Mouse (Mus musculus) stomach, embryonic 15.5 days (tissue): ENCODE measurements around the gene Gbgt1. TPM values are rescaled to one million over a fixed set of nuclear protein-coding genes. Genes with fewer than 3 reads are reported as not detected.
"Not testable (repeated sequence)": the region's sequence is repeated elsewhere in the genome, so short reads cannot be mapped to it uniquely, and the experiment has no call there.

ENCODE experiments used
- ATAC-seq: fragments of 200-750 bp; cut with Nextera tagmentation; 2 replicates; pipeline ENCODE4 v1.8.0; 2017; ENCODE audit warnings: low read depth, moderate number of reproducible peaks, moderate TSS enrichment; ENCODE audit not compliant: insufficient read depth, low FRiP score
- H3K27ac ChIP-seq: fragments of 300-500 bp; sonication (generic); 2 replicates; pipeline ENCODE4 v1.5.1; 2015; ENCODE audit warnings: mild to moderate bottlenecking, inconsistent platforms
- H3K27me3 ChIP-seq: fragments of 300-500 bp; sonication (generic); replicated peaks from 2 replicates; pipeline ENCODE4 v1.6.1; 2015; ENCODE audit warnings: inconsistent platforms
- H3K36me3 ChIP-seq: fragments of 300-500 bp; sonication (generic); 2 replicates; pipeline ENCODE4 v1.6.1; 2015; ENCODE audit warnings: inconsistent platforms
- H3K4me1 ChIP-seq: fragments of 300-500 bp; sonication (generic); 2 replicates; pipeline ENCODE4 v1.6.1; 2015; ENCODE audit warnings: inconsistent platforms
- H3K4me2 ChIP-seq: fragments of 300-500 bp; sonication (generic); 2 replicates; pipeline ENCODE4 v1.6.1; 2015; ENCODE audit warnings: mild to moderate bottlenecking, inconsistent platforms
- H3K4me3 ChIP-seq: fragments of 300-500 bp; sonication (generic); replicated peaks from 2 replicates; pipeline ENCODE4 v1.5.1; 2015; ENCODE audit warnings: inconsistent platforms
- H3K9ac ChIP-seq: fragments of 300-500 bp; sonication (generic); 2 replicates; pipeline ENCODE4 v1.6.1; 2015; ENCODE audit warnings: inconsistent platforms
- H3K9me3 ChIP-seq: fragments of 300-500 bp; sonication (generic); 2 replicates; pipeline ENCODE4 v1.6.1; 2016; ENCODE audit warnings: inconsistent platforms
- WGBS: fragments of 180-500 bp; shearing (Covaris S2); methylation state at CpG from one replicate; pipeline ENCODE4 v1.1.7; 2015; 5-methylcytosine and 5-hydroxymethylcytosine counted together
- polyA plus RNA-seq: library from polyadenylated mRNA; unstranded; fragments of >200 nt; fragmentation: Nextera tagmentation; extraction: Ambion mirVana; gene quantifications from 2 replicates; pipeline ENCODE4 v1.2.1, GENCODE M21; 2015

Gene Gbgt1
- polyA plus RNA-seq, 1 experiment from 2014 or later, result 3.2 TPM

DNA sequence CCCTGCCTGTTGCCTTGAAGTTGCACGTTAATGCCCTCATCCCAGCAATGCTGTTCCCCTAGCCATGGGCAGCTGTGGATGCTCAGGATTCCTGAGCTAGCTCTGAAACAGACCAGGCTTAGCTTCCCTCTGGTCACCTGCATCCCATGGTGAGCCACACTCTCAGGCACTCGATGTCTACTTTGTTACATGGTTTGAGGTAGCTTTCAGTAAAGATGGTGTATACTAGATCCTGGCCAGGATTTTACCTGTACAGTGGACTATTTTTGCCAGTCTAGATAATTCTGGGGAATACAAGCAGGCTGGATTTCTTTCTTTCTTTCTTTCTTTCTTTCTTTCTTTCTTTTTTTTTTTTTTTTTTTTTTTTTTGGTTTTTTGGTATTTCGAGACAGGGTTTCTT is 9.1 kb downstream of the Gbgt1 start, which contains the start of gene Gm10134:
Gene Gm10134 (plus strand): TSS at position 301 of the 400 bp plus-strand sequence.
- WGBS, result 71% methylated on average over 3 of the region's 3 CpGs

DNA sequence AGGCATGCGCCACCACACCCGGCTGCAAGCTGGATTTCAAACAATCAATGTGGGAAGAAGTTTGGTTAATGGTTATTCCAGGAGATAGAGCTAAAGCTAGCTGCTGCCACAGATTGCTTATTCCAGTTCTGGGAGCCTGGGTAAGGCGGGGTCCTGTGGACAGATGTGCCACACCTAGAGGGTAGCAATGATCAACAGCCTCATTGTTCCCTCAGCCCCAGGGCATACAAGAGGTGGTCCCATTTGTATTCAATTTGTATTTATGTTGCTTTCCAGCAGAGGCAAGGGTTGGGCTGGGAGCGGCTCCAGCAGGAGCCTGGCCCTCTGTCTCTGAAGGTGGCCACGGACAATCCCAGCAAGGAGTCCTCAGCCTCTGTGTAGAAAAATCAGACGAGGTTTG is 9.6 kb downstream of the Gbgt1 start:
- no peaks in the 10 kb centered on the region for H3K9me3 ChIP-seq
- ATAC-seq, result no peak
- no peak overlapping the region for H3K4me3 ChIP-seq
- no peak overlapping the region for H3K9ac ChIP-seq
- H3K27me3 ChIP-seq, result no peaks in the 10 kb centered on the region
- H3K27ac ChIP-seq, result no peak overlapping the region
- no peak overlapping the region for H3K4me2 ChIP-seq
- no peaks in the 10 kb centered on the region for H3K4me1 ChIP-seq
- H3K36me3 ChIP-seq, result no peaks in the 10 kb centered on the region
- WGBS, result 77% methylated on average over 6 of the region's 6 CpGs

More for the DNA sequence above, 9.1 kb downstream of the Gbgt1 start, which contains the start of gene Gm10134:
- H3K36me3 ChIP-seq, result no peaks in the 10 kb centered on the region
- no peak within 1 kb of the TSS for H3K9ac ChIP-seq
- no peaks in the 10 kb centered on the region for H3K27me3 ChIP-seq
- no peak within 1 kb of the TSS for H3K4me3 ChIP-seq
- no peaks in the 10 kb centered on the region for H3K4me1 ChIP-seq
- H3K4me2 ChIP-seq, result no peak within 1 kb of the TSS
- no peak within 1 kb of the TSS for H3K27ac ChIP-seq
- no peak for ATAC-seq
- no peaks in the 10 kb centered on the region for H3K9me3 ChIP-seq

DNA sequence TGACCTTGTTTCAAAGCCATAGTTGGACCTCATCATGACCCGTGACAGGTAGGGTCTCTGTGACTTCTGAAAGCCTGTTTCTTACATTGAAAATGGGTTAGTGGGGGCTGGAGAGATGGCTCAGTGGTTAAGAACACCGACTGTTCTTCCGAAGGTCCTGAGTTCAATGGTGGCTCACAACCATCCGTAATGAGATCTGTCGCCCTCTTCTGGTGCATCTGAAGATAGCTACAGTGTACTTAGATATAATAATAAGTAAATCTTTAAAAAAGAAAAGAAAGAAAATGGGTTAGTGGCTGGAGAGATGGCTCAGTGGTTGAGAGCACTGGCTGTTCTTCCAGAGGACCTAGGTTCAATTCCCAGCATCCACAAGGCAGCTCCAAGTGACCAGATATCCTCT is 14.9 kb downstream of the Gbgt1 start:
- not testable (repeated sequence) for H3K27ac ChIP-seq, H3K36me3 ChIP-seq, H3K9ac ChIP-seq, H3K9me3 ChIP-seq, ATAC-seq, H3K27me3 ChIP-seq, H3K4me2 ChIP-seq, H3K4me3 ChIP-seq
- peaks cover 22% of the 10 kb centered on the region for H3K4me1 ChIP-seq
- 50% methylated on average over 5 of the region's 5 CpGs for WGBS

DNA sequence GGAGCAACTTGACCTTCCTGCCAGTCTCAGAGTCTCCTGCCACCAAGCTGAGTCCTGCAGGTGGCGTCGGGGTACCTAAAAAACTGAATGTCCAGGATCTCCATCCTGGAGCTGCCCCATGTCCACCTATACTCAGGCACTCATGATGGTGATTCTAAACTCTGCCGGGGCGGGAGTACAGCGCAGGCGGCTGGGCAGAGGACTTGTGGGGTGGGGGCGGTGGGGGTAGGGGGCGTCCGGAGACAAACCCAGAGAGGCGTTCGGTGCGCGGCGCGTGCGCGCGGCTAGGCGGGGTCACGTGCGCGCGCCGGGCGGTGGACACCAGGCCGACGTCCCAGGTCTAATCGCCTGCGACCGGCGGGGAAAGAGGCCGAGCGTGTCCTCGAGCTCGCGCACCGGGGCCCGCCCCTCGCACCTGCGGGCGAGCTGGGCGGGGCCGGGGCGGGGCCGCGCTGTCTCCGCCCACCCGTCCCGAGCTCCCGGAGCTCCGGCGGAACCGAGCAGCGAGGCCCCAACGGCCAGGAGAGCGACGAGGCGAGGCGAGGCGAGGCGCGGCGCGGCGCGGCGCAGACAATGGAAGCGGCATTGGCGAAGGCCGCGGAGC is 16.2 kb downstream of the Gbgt1 start, which contains the start of gene Ralgds:
Gene Ralgds (plus strand): TSS at position 328 of the 604 bp plus-strand sequence.
- Histone ChIP-seq H3K27me3 (no peaks in the 10 kb centered on the region), H3K4me3 (peak within 1 kb of the TSS; percentile 70), H3K27ac (peak within 1 kb of the TSS; percentile 80), H3K9ac (peak within 1 kb of the TSS; percentile 80), H3K9me3 (no peaks in the 10 kb centered on the region), H3K4me1 (peaks cover 30% of the 10 kb centered on the region), H3K36me3 (no peaks in the 10 kb centered on the region), H3K4me2 (peak within 1 kb of the TSS; percentile 97)
- WGBS, result under 1% methylated on average over 38 of the region's 71 CpGs
- peak; percentile 67 for ATAC-seq

DNA sequence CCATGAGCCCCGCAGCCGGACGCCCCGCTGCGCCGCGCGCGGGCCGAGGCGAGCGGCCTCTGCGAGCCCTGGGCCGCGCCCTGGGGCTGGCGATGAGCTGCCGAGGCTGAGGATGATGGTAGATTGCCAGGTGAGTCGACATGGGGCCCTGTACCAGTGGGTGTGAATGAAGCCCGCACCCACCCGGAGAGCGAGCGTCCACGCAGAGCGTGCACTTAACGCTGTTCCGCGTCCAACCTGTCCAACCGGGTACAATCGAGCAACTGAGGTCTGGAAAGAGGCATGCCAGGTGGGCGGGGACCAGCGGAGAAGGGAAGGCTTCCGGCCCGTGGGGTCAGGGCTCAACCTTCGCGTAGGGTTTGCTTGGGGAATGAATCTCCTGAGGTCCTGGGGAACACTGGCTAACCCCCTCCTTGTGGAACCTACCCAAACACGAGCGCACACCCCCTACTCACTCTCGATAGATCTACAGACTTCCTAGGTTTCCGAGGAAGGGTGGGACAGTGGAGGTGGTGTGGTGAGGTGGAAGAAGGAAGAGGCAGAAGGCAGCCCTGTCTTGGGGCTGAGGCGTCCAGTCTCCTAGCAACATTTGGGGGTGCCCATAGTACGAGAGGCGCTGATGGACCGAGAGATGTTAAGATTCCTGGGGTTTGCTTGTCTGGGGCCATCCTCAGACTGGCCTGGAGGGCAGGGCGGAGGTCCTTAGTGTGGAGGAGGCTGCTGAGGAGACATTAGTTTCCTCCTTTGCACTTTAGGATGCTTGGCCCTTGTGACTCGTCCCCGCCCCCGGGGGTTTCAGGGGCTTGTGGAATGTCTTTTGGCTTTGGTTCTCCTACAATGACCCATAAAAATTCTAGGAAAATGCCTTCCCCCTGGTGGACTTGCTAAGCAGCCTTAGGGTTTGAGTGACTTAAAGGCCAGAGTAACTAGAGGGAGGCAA is 17.0 kb downstream of the Gbgt1 start:
- H3K4me3 ChIP-seq, result peak overlapping the region; percentile 70
- WGBS, result 6% methylated on average over 47 of the region's 47 CpGs
- no peaks in the 10 kb centered on the region for H3K9me3 ChIP-seq
- ATAC-seq, result peak; percentile 11; the same call in 1 of the 2 replicates
- peak overlapping the region; percentile 80 for H3K27ac ChIP-seq
- peaks cover 33% of the 10 kb centered on the region for H3K4me1 ChIP-seq
- H3K4me2 ChIP-seq, result peak overlapping the region; percentile 97
- no peaks in the 10 kb centered on the region for H3K36me3 ChIP-seq
- peak overlapping the region; percentile 80 for H3K9ac ChIP-seq
- no peaks in the 10 kb centered on the region for H3K27me3 ChIP-seq

DNA sequence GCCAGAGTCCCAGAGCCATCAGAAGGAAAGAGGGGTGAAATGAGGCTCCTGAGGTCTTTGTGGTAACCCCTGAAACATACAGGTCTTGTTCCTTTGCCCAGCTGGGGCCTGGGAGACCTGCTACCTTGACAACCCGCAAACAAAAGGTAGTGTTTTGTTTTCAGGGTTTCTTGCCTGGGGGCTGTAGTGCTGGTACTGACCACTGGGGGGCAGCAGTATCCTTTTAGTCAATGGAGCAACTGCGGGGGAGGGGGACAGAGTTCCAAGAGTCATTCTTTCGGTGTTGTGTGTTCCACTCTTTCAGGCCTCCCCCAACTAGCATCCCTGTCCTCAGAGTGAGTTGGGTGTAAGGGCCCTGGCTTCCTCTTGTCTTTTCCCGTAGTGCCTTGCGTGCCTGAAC is 17.8 kb downstream of the Gbgt1 start:
- H3K9ac ChIP-seq, result no peak overlapping the region
- no peak overlapping the region for H3K27ac ChIP-seq
- peaks cover 36% of the 10 kb centered on the region for H3K4me1 ChIP-seq
- no peaks in the 10 kb centered on the region for H3K9me3 ChIP-seq
- no peak for ATAC-seq
- no peaks in the 10 kb centered on the region for H3K27me3 ChIP-seq
- peak overlapping the region; percentile 70 for H3K4me3 ChIP-seq
- H3K4me2 ChIP-seq, result peak overlapping the region; percentile 97
- H3K36me3 ChIP-seq, result no peaks in the 10 kb centered on the region
- WGBS, result 19% methylated on average over 5 of the region's 5 CpGs

DNA sequence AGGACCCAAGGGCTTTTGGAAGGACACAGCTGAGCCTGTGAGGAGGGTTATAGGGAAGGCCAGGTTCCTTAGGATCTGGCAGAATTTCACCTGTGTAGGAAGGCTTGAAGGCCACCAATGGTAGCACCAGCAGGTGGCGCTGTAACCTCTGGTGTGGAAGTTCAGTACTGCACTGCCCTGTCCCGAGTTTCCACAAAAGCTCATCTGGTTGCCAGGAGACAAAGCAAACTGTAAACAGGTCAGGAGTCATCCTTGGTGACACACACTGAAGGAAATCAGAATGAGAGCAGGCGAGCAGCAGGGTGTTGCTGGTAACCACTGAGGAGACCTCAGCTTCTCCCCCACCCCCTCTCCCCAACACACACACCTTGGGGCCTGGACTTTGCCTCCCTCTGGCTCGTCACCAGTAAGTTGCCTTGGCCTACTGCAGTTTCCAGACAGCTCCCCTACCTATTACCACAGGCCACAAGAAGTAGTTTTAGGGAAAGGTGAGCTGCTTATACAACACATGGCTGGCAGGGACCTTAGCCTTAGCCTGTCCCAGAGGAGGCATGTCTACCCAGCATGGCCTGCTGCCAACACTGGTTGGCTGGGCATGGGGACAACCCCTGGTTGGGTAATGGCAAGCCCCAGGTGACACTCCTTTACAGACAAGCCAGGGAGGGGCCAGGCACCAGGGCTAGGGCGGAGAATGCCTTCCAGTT is 20.7 kb downstream of the Gbgt1 start:
- H3K27me3 ChIP-seq, result no peaks in the 10 kb centered on the region
- ATAC-seq, result peak; percentile 28
- no peak overlapping the region for H3K4me2 ChIP-seq
- H3K4me1 ChIP-seq, result peaks cover 37% of the 10 kb centered on the region
- H3K27ac ChIP-seq, result peak overlapping the region; percentile 67
- WGBS, result 43% methylated on average over 5 of the region's 5 CpGs
- no peak overlapping the region for H3K4me3 ChIP-seq
- no peaks in the 10 kb centered on the region for H3K36me3 ChIP-seq
- no peak overlapping the region for H3K9ac ChIP-seq
- H3K9me3 ChIP-seq, result no peaks in the 10 kb centered on the region

DNA sequence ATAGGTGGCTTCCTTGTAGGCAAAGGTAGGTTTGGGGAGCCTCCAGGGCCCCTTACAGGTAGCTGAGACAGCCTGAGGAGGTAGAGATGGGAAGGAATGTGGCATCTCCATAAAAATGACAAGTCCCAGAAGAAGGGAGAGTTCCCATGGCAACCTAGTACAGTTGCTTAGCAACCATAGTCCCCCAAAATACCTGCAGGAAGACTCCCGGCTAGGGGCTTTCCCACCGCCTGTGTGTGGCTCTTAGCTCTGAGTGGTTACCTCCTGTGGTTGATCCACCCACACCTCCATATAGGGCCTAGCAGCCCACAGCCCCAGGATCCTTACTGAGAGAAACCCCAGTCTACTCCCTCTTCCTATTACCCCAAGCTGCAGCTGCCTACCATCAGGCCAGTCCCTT is 21.5 kb downstream of the Gbgt1 start:
- Histone ChIP-seq H3K27ac (peak overlapping the region; percentile 67; the same call in 1 of the 2 replicates), H3K27me3 (no peaks in the 10 kb centered on the region), H3K9ac (no peak overlapping the region), H3K36me3 (no peaks in the 10 kb centered on the region), H3K4me1 (peaks cover 33% of the 10 kb centered on the region), H3K4me3 (no peak overlapping the region), H3K9me3 (no peaks in the 10 kb centered on the region), H3K4me2 (no peak overlapping the region)
- no peak for ATAC-seq
- WGBS, result 43% methylated on average over 2 of the region's 2 CpGs

DNA sequence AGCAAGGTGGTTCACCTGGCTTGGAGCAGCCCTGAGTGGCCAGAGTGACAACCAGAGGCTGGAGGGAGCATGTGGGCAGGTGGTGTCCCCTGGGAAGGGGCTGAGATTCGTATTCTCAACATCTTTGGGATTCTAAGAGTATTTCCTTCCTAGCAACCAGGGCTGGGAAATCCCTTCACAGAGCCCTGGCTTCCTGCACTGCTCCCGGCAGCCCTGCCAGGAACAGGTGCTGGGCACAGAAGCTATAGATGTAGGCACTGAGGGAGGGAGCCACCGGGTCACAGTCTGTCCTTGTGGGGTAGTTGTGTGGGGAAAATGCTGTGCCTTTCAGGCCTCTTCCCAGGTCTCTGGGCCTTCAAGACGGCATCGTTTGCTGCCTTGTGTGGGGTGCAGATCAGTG is 23.9 kb downstream of the Gbgt1 start:
- H3K4me2 ChIP-seq, result no peak overlapping the region
- ATAC-seq, result no peak
- WGBS, result 68% methylated on average over 5 of the region's 5 CpGs

DNA sequence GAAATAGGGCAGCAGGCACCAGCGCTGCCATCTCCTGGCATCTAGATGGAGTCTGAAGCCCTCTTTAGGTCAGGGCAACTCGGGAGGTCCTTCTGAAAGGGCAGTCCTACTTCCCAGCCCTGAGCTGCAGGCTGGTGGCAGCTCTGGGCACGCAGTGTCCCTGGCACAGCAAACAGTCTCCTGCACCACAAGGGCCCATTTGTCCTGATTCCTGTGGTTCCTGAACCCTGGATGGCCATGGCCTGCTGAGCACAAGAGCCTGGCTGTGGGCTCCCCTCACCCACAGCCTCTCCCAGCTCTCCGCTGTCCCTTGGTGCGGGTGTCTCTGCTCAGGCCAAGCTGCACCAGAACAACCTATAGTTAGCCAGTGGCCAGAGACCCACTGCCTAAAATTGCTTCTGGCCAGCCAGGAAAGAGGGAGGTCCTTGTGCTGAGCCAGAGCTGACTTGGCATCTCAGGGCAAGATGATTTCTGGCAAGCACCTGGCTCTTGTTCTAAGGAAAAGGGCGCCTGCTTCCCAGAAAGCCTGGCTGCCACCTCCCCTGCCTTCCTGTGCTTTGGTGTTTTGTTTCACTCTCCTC is 25.0 kb downstream of the Gbgt1 start:
- no peaks in the 10 kb centered on the region for H3K9me3 ChIP-seq
- no peak overlapping the region for H3K9ac ChIP-seq
- ATAC-seq, result no peak
- no peaks in the 10 kb centered on the region for H3K36me3 ChIP-seq
- H3K4me3 ChIP-seq, result no peak overlapping the region
- H3K27me3 ChIP-seq, result no peaks in the 10 kb centered on the region
- 83% methylated on average over 6 of the region's 6 CpGs for WGBS
- no peak overlapping the region for H3K27ac ChIP-seq
- peaks cover 47% of the 10 kb centered on the region for H3K4me1 ChIP-seq
- no peak overlapping the region for H3K4me2 ChIP-seq

More for the DNA sequence above, 23.9 kb downstream of the Gbgt1 start:
- Histone ChIP-seq H3K9me3 (no peaks in the 10 kb centered on the region), H3K36me3 (no peaks in the 10 kb centered on the region), H3K9ac (no peak overlapping the region), H3K27ac (no peak overlapping the region), H3K4me1 (peaks cover 36% of the 10 kb centered on the region), H3K27me3 (no peaks in the 10 kb centered on the region), H3K4me3 (no peak overlapping the region)

DNA sequence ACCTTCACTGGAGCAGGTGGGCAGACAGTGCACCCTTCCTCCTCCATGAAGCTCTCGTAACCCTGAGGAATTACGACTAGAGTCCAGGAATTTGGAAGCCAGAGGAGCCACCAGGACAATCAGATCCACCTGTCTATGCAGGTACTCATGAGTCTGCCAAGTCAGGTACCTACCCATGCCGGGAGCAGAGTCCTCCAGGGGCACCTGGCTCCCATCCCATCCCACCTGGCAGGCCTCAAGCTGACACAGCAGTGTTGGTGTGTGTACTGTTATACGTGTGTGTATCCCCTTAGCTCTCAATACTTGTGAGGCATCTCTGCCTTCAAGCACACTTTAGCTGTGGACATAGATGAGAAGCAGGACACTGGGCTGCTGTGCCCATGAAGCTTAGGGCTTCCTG is 25.5 kb downstream of the Gbgt1 start:
- no peaks in the 10 kb centered on the region for H3K36me3 ChIP-seq
- no peak overlapping the region for H3K4me3 ChIP-seq
- WGBS, result 83% methylated on average over 4 of the region's 4 CpGs
- no peak for ATAC-seq
- H3K9ac ChIP-seq, result no peak overlapping the region
- no peaks in the 10 kb centered on the region for H3K9me3 ChIP-seq
- H3K27me3 ChIP-seq, result no peaks in the 10 kb centered on the region
- H3K4me2 ChIP-seq, result no peak overlapping the region
- H3K27ac ChIP-seq, result no peak overlapping the region
- peaks cover 48% of the 10 kb centered on the region for H3K4me1 ChIP-seq
